Mouse (Mus musculus) CH12.LX (cell line): ENCODE measurements around the gene Tmem252. TPM values are rescaled to one million over a fixed set of nuclear protein-coding genes. Genes with fewer than 3 reads are reported as not detected.

Experiments
- DNase-seq: peaks from one replicate; pipeline ENCODE4 v3.0.0-alpha.2; 2013; ENCODE audit errors: extremely low read depth
- H3K27ac ChIP-seq: 2 replicates; pipeline ENCODE4 v1.5.1; 2012; ENCODE audit warnings: low read depth, mild to moderate bottlenecking, control low read depth, moderate library complexity; ENCODE audit not compliant: insufficient read depth
- H3K27me3 ChIP-seq: replicated peaks from 2 replicates; pipeline ENCODE3; 2012; ENCODE audit warnings: inconsistent platforms
- H3K36me3 ChIP-seq, 2 experiments: replicated peaks in 1 of 2; 2 replicates each; pipeline versions ENCODE3 to v1.6.1; 2012; ENCODE audit warnings: inconsistent platforms in 1 of 2, low read length in 1 of 2, mild to moderate bottlenecking in 1 of 2, mixed read lengths in 1 of 2, moderate library complexity in 1 of 2; ENCODE audit not compliant: control insufficient read depth in 1 of 2, insufficient read depth in 1 of 2
- H3K4me1 ChIP-seq, 2 experiments: 2 replicates each; pipeline ENCODE4 v1.6.1; 2012; ENCODE audit warnings: inconsistent platforms in 1 of 2, moderate library complexity in 1 of 2; ENCODE audit not compliant: insufficient read depth in 2 of 2, control insufficient read depth in 1 of 2
- H3K4me2 ChIP-seq: 2 replicates; pipeline ENCODE4 v1.6.1; 2012; ENCODE audit warnings: low read depth, mild to moderate bottlenecking, control low read depth; ENCODE audit not compliant: poor library complexity, insufficient read depth, severe bottlenecking
- H3K4me3 ChIP-seq, 3 experiments: fragments of 150-350 bp in 1 of 3; sonication (generic) in 1 of 3; replicated peaks in 1 of 3; 2 replicates each; pipeline versions ENCODE3 to v1.5.1; 2011 to 2012; ENCODE audit warnings: low read depth in 2 of 3, low read length in 2 of 3, mild to moderate bottlenecking in 2 of 3, moderate library complexity in 2 of 3, control low read depth in 1 of 3, improper control_type of control experiment in 1 of 3, inconsistent platforms in 1 of 3, mixed read lengths in 1 of 3; ENCODE audit not compliant: poor library complexity in 1 of 3
- H3K79me2 ChIP-seq: replicated peaks from 2 replicates; pipeline ENCODE4 v1.6.1; 2012; ENCODE audit warnings: mild to moderate bottlenecking, moderate library complexity; ENCODE audit not compliant: control insufficient read depth, poor library complexity, insufficient read depth, severe bottlenecking; ENCODE audit errors: extremely low read depth
- H3K9ac ChIP-seq: 2 replicates; pipeline ENCODE4 v1.6.1; 2012; ENCODE audit warnings: low read depth, mild to moderate bottlenecking, control low read depth, moderate library complexity; ENCODE audit not compliant: insufficient read depth
- H3K9me3 ChIP-seq: replicated peaks from 2 replicates; pipeline ENCODE3; 2012; ENCODE audit warnings: low read length, inconsistent platforms, mixed read lengths
- BHLHE40 ChIP-seq: IDR thresholded peaks from 2 replicates; pipeline ENCODE4 v1.6.1; 2011; ENCODE audit warnings: mild to moderate bottlenecking, low read depth, low read length, improper control_type of control experiment
- CTCF ChIP-seq, 2 experiments: IDR thresholded peaks in 1 of 2; conservative IDR thresholded peaks in 1 of 2; 2 replicates each; pipeline ENCODE4 v1.5.1; 2011 to 2012; ENCODE audit warnings: low read depth in 2 of 2, low read length in 2 of 2, improper control_type of control experiment in 1 of 2, inconsistent platforms in 1 of 2, mild to moderate bottlenecking in 1 of 2, moderate library complexity in 1 of 2
- E2F4 ChIP-seq: IDR thresholded peaks from 2 replicates; pipeline ENCODE4 v1.6.1; 2011; ENCODE audit warnings: low read depth, low read length, improper control_type of control experiment; ENCODE audit not compliant: insufficient replicate concordance
- ELF1 ChIP-seq: IDR thresholded peaks from 2 replicates; pipeline ENCODE4 v1.6.1; 2014; ENCODE audit warnings: low read depth, mild to moderate bottlenecking, inconsistent platforms, low read length, improper control_type of control experiment
- EP300 ChIP-seq: IDR thresholded peaks from 2 replicates; pipeline ENCODE4 v1.6.1; 2011; ENCODE audit warnings: low read length, improper control_type of control experiment
- ETS1 ChIP-seq: conservative IDR thresholded peaks from 2 replicates; pipeline ENCODE4 v1.6.1; 2012; ENCODE audit warnings: low read depth, mild to moderate bottlenecking, inconsistent platforms, low read length, improper control_type of control experiment, moderate library complexity
- GABPA ChIP-seq: IDR thresholded peaks from 2 replicates; pipeline ENCODE4 v1.6.1; 2012; ENCODE audit warnings: low read depth, low read length, improper control_type of control experiment, inconsistent platforms; ENCODE audit not compliant: insufficient replicate concordance
- HCFC1 ChIP-seq: IDR thresholded peaks from 2 replicates; pipeline ENCODE4 v1.6.1; 2012; ENCODE audit warnings: low read depth, mild to moderate bottlenecking, inconsistent platforms, low read length, improper control_type of control experiment
- IRF4 ChIP-seq: IDR thresholded peaks from 2 replicates; pipeline ENCODE4 v1.6.1; 2014; ENCODE audit warnings: low read depth, mild to moderate bottlenecking, inconsistent platforms, low read length, improper control_type of control experiment
- JUND ChIP-seq: conservative IDR thresholded peaks from 2 replicates; pipeline ENCODE4 v1.6.1; 2011; ENCODE audit warnings: low read depth, low read length, improper control_type of control experiment
- KAT2A ChIP-seq: IDR thresholded peaks from 2 replicates; pipeline ENCODE4 v1.6.1; 2012; ENCODE audit warnings: low read length, improper control_type of control experiment, inconsistent platforms; ENCODE audit not compliant: insufficient replicate concordance
- MAX ChIP-seq: IDR thresholded peaks from 2 replicates; pipeline ENCODE4 v1.6.1; 2011; ENCODE audit warnings: low read length, improper control_type of control experiment
- MXI1 ChIP-seq: IDR thresholded peaks from 2 replicates; pipeline ENCODE4 v1.6.1; 2011; ENCODE audit warnings: mild to moderate bottlenecking, low read depth, low read length, improper control_type of control experiment
- MYC ChIP-seq: IDR thresholded peaks from 2 replicates; pipeline ENCODE4 v1.6.1; 2011; ENCODE audit warnings: low read depth, mild to moderate bottlenecking, improper control_type of control experiment, low read length
- NRF1 ChIP-seq: IDR thresholded peaks from 2 replicates; pipeline ENCODE4 v1.6.1; 2014; ENCODE audit warnings: low read depth, mild to moderate bottlenecking, inconsistent platforms, low read length, improper control_type of control experiment, moderate library complexity
- PAX5 ChIP-seq: IDR thresholded peaks from 2 replicates; pipeline ENCODE4 v1.6.1; 2012; ENCODE audit warnings: low read length, inconsistent platforms, mixed read lengths
- RAD21 ChIP-seq: IDR thresholded peaks from 2 replicates; pipeline ENCODE4 v1.6.1; 2011; ENCODE audit warnings: low read depth, mild to moderate bottlenecking, low read length, improper control_type of control experiment, moderate library complexity
- ZC3H11A ChIP-seq: IDR thresholded peaks from 2 replicates; pipeline ENCODE4 v1.6.1; 2012; ENCODE audit warnings: low read depth, mild to moderate bottlenecking, inconsistent platforms, low read length, improper control_type of control experiment
- ZKSCAN1 ChIP-seq: IDR thresholded peaks from 2 replicates; pipeline ENCODE4 v1.6.1; 2012; ENCODE audit warnings: low read depth, inconsistent platforms, low read length, improper control_type of control experiment, borderline replicate concordance
- dilution Hi-C: fragments of 300-500 bp; cut with MboI; formaldehyde crosslinking; loops from 2 replicates; pipeline ENCODE4 v1.14.3; 2020; ENCODE audit warnings: low sequenced_read_pairs; ENCODE audit not compliant: extremely low pct_unique_long_range_greater_than_20kb, extremely low pct_ligation_motif_present
- in situ Hi-C: fragments of 300-500 bp; cut with MboI; formaldehyde crosslinking; loops from 3 replicates; pipeline ENCODE4 v1.14.3; 2019; ENCODE audit warnings: low sequenced_read_pairs, low pct_ligation_motif_present, low pct_unique_long_range_greater_than_20kb, mixed read lengths
- polyA plus RNA-seq: library from polyadenylated mRNA; unstranded; fragments of >175 nt; gene quantifications from 2 replicates; pipeline ENCODE4 v1.2.1, GENCODE M21; 2012; ENCODE audit warnings: low read depth; ENCODE audit not compliant: insufficient read length
- total RNA-seq, 2 experiments: library from RNA; depleted of rRNA; stranded (reverse); fragments of 300-350 nt in 1 of 2; fragments of >200 nt in 1 of 2; gene quantifications; 2 replicates each; pipeline ENCODE4 v1.2.3; 2012 to 2014

The Tmem252 gene
- total and polyA plus RNA-seq, 3 experiments = not detected

- dilution Hi-C loops (no loop called here), in situ Hi-C loops (loop anchor here (5.0 kb wide), 1 partner anchor 165 kb away; no protein-coding TSS in a partner anchor)
These were observed 33.5 kb downstream of the Tmem252 start for GRCm38 (mm10) chr19:24707071-24707906.

DNA sequence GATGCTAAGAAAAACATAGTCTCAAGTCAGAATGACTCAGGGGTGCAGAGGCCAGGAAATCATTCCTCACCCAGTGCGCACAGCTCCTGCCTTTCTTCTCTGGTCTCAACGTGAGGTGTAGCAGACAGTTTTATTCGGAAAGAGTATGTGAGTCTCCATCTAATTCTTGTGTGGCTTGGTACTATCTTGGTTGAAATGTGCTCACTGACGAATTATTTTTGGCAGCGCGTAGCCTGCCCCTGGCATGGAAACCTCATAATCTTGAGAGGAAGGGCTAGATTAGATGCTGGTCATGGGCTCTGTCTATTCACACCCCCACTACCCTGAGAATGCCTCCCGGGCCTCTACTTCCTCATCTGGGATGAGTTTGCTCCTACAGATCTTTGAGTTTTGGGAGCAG is 34.2 kb downstream of the Tmem252 start:
- Histone ChIP-seq H3K79me2 (no peaks in the 10 kb centered on the region), H3K27me3 (no peaks in the 10 kb centered on the region), H3K4me2 (no peak overlapping the region), H3K4me1 (peaks cover 0 to 35% of the 10 kb centered on the region in 2 experiments; a peak in 2 of 4 replicates), H3K4me3 (no peak overlapping the region), H3K9ac (no peak overlapping the region), H3K27ac (no peak overlapping the region), H3K36me3 (no peaks in the 10 kb centered on the region), H3K9me3 (no peaks in the 10 kb centered on the region)
- dilution Hi-C loops (no loop called here), in situ Hi-C loops (loop anchor here (5.0 kb wide), 1 partner anchor 164 kb away; no protein-coding TSS in a partner anchor)
- TF ChIP-seq ELF1 (no peak), ZC3H11A (no peak), MXI1 (no peak), CTCF (conservative IDR thresholded peaks at IDR 0.05 in 1 of 2, IDR thresholded peaks at IDR 0.05 in 1 of 2; ENCODE audit: low read depth in 2 of 2, low read length in 2 of 2) (no peak), JUND (no peak), MYC (no peak), ETS1 (no peak), HCFC1 (no peak), ZKSCAN1 (no peak), RAD21 (no peak), IRF4 (no peak), KAT2A (no peak), GABPA (no peak), NRF1 (no peak)
- DNase-seq = no peak

More at GRCm38 (mm10) chr19:24707071-24707906, 33.5 kb downstream of the Tmem252 start:
- no peaks in the 10 kb centered on the region for H3K9me3 ChIP-seq
- TF ChIP-seq KAT2A = no peak
- no peak for TF ChIP-seq BHLHE40
- TF ChIP-seq PAX5 = no peak
- TF ChIP-seq MAX = no peak
- no peak for TF ChIP-seq E2F4
- no peak for TF ChIP-seq IRF4
- TF ChIP-seq MXI1 = no peak
- no peak for TF ChIP-seq ZKSCAN1
- TF ChIP-seq RAD21 = no peak
- TF ChIP-seq EP300 = no peak
- TF ChIP-seq NRF1 = no peak
- no peak for TF ChIP-seq GABPA
- H3K27me3 ChIP-seq = no peaks in the 10 kb centered on the region
- H3K27ac ChIP-seq = no peak overlapping the region
- H3K9ac ChIP-seq = no peak overlapping the region
- H3K79me2 ChIP-seq = no peaks in the 10 kb centered on the region
- H3K4me1 ChIP-seq = peaks cover 0 to 35% of the 10 kb centered on the region in 2 experiments; a peak in 2 of 4 replicates
- H3K36me3 ChIP-seq = no peaks in the 10 kb centered on the region
- no peak overlapping the region for H3K4me3 ChIP-seq
- no peak for DNase-seq
- H3K4me2 ChIP-seq = no peak overlapping the region
